Mouse (Mus musculus): ENCODE data around the gene Mapk9. TPM values are rescaled to one million over a fixed set of nuclear protein-coding genes. Genes with fewer than 3 reads are reported as not detected.
"Not testable (repeated sequence)": the region's sequence is repeated elsewhere in the genome, so short reads cannot be mapped to it uniquely, and the experiment has no call there.

Mapk9 gene
- polyA plus RNA-seq, 2 experiments: 11.9 to 18.5 TPM

DNA sequence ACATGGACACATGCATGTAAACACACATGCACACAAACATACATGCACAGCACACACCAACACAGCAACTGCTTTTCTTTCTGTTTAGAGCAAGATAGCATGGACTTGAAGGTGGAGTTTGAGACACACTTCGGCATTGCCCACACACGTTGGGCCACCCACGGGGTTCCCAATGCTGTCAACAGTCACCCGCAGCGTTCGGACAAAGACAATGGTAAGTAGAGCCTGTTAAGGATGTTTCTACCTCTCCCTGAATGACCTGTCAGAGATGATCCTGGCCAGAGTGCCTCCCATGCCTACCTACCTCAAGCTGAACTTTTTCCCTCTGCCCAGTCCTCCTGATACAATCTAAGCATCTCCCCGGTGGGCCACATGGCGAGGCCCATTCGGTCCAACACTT is 37.6 kb upstream of the Mapk9 start:
- no peak overlapping the region for H3K9ac ChIP-seq (replicated peaks)
- H3K4me1 ChIP-seq (replicated peaks; ENCODE audit: control insufficient read depth in 2 of 2, insufficient read depth in 2 of 2, low read length in 1 of 2): peaks cover 5 to 22% of the 10 kb centered on the region in 2 experiments; a peak in 3 of 4 replicates
- H3K9me3 ChIP-seq (ENCODE audit: control insufficient read depth, low read length): no peaks in the 10 kb centered on the region
- DNase-seq (ENCODE audit: low read depth in 3 of 3, low spot score in 3 of 3) (no peak), ATAC-seq (ENCODE audit: insufficient read depth) (no peak)
- H3K36me3 ChIP-seq (replicated peaks; ENCODE audit: control insufficient read depth, insufficient read depth, low read depth): no peaks in the 10 kb centered on the region
- no peak for TF ChIP-seq EP300 (IDR thresholded peaks at IDR 0.05; ENCODE audit: low read depth)
- TF ChIP-seq CTCF (IDR thresholded peaks at IDR 0.05; ENCODE audit: low read depth): no peak
- no peak overlapping the region for H3K27ac ChIP-seq
- H3K4me3 ChIP-seq (ENCODE audit: insufficient read depth in 1 of 2, low read depth in 2 of 2, low read length in 2 of 2): no peak overlapping the region
- H3K4me2 ChIP-seq (ENCODE audit: low read depth): no peak overlapping the region
- no peaks in the 10 kb centered on the region for H3K27me3 ChIP-seq (ENCODE audit: control insufficient read depth, insufficient read depth, low read length)
- 81% methylated on average over 9 of the region's 9 CpGs for WGBS (ENCODE audit: insufficient replicate concordance)

GRCm38 (mm10) chr11:49810696-49811095 is 35.9 kb upstream of the Mapk9 start:
- H3K36me3 ChIP-seq (replicated peaks; ENCODE audit: control insufficient read depth, insufficient read depth, low read depth); DNase-seq (ENCODE audit: low read depth in 3 of 3, low spot score in 3 of 3); H3K27me3 ChIP-seq (ENCODE audit: control insufficient read depth, insufficient read depth, low read length); H3K4me3 ChIP-seq (ENCODE audit: insufficient read depth in 1 of 2, low read depth in 2 of 2, low read length in 2 of 2); H3K9me3 ChIP-seq (ENCODE audit: control insufficient read depth, low read length); ATAC-seq (ENCODE audit: insufficient read depth); H3K9ac ChIP-seq (replicated peaks); H3K27ac ChIP-seq; H3K4me2 ChIP-seq (ENCODE audit: low read depth): not testable (repeated sequence)
- 44% methylated on average over 7 of the region's 7 CpGs for WGBS (ENCODE audit: insufficient replicate concordance)
- peaks cover 5 to 22% of the 10 kb centered on the region in 2 experiments; a peak in 3 of 4 replicates for H3K4me1 ChIP-seq (replicated peaks; ENCODE audit: control insufficient read depth in 2 of 2, insufficient read depth in 2 of 2, low read length in 1 of 2)

DNA sequence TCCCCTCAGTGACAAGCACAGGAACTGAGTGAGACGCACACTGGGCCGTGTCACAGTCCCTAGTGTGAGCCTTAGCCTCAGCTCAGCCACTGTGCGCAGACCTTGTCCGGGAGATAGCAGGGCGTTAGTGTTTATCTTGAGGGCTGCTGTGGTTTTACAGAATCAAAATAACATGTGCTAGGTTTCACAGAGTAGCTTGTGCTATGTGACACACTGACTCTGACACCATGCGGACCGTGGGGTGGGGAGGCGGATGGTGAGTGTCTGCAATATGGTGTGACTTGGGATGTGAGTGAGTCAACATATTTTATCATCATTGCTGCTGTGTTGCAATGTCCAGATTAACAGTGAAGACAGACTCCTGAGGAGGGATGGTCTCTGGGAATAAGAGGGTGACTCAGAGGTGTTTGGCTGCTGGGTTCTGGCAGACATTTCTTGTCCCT is 35.4 kb upstream of the Mapk9 start:
- 15% methylated on average over 8 of the region's 8 CpGs for WGBS (ENCODE audit: insufficient replicate concordance)
- TF ChIP-seq EP300 (IDR thresholded peaks at IDR 0.05; ENCODE audit: low read depth) (0 out of 2 replicates have a peak, but pooled peaks have one; percentile 4), CTCF (IDR thresholded peaks at IDR 0.05; ENCODE audit: low read depth) (no peak)
- Histone ChIP-seq H3K4me1 (replicated peaks; ENCODE audit: control insufficient read depth in 2 of 2, insufficient read depth in 2 of 2, low read length in 1 of 2) (peaks cover 5 to 22% of the 10 kb centered on the region in 2 experiments; a peak in 3 of 4 replicates), H3K27ac (no peak overlapping the region), H3K4me3 (ENCODE audit: insufficient read depth in 1 of 2, low read depth in 2 of 2, low read length in 2 of 2) (no peak overlapping the region), H3K9ac (replicated peaks) (no peak overlapping the region), H3K4me2 (ENCODE audit: low read depth) (peak overlapping the region; percentile 1; the same call in 1 of the 2 replicates), H3K36me3 (replicated peaks; ENCODE audit: control insufficient read depth, insufficient read depth, low read depth) (no peaks in the 10 kb centered on the region), H3K9me3 (ENCODE audit: control insufficient read depth, low read length) (no peaks in the 10 kb centered on the region), H3K27me3 (ENCODE audit: control insufficient read depth, insufficient read depth, low read length) (no peaks in the 10 kb centered on the region)
- ATAC-seq (ENCODE audit: insufficient read depth) (peak; percentile 80), DNase-seq (ENCODE audit: low read depth in 3 of 3, low spot score in 3 of 3) (peak in 2 of 3 experiments; percentile 22 to 41)

DNA sequence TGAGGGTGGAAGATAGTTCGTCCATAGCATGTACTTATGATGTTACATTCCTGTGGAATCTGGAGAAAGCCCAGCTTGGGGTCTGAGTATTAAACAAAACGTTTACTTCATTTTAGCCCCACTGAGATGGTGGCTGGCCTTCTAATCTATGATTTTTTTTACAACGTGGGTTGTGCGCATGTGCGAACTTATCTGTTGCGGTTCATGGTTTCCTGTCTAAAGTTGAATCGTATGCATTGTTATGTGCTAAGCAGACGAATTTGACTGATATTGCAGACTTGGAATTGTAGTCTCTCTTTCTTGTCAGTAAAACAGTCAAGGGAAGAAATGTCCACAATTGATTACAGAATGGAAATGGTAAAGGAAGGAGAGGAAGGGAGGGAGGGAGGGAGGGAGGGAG is 34.7 kb upstream of the Mapk9 start:
- Histone ChIP-seq H3K4me1 (replicated peaks; ENCODE audit: control insufficient read depth in 2 of 2, insufficient read depth in 2 of 2, low read length in 1 of 2) (peaks cover 5 to 22% of the 10 kb centered on the region in 2 experiments; a peak in 3 of 4 replicates), H3K4me3 (ENCODE audit: insufficient read depth in 1 of 2, low read depth in 2 of 2, low read length in 2 of 2) (no peak overlapping the region), H3K36me3 (replicated peaks; ENCODE audit: control insufficient read depth, insufficient read depth, low read depth) (no peaks in the 10 kb centered on the region), H3K9me3 (ENCODE audit: control insufficient read depth, low read length) (no peaks in the 10 kb centered on the region), H3K9ac (replicated peaks) (no peak overlapping the region), H3K27ac (no peak overlapping the region), H3K27me3 (ENCODE audit: control insufficient read depth, insufficient read depth, low read length) (no peaks in the 10 kb centered on the region), H3K4me2 (ENCODE audit: low read depth) (peak overlapping the region; percentile 36)
- WGBS (ENCODE audit: insufficient replicate concordance): 21% methylated on average over 8 of the region's 8 CpGs
- peak; percentile 32 to 42 (median 39) for DNase-seq (ENCODE audit: low read depth in 3 of 3, low spot score in 3 of 3)
- ATAC-seq (ENCODE audit: insufficient read depth): 0 out of 2 replicates have a peak, but pooled peaks have one; percentile 53
- TF ChIP-seq CTCF (IDR thresholded peaks at IDR 0.05; ENCODE audit: low read depth): no peak
- TF ChIP-seq EP300 (IDR thresholded peaks at IDR 0.05; ENCODE audit: low read depth): no peak

DNA sequence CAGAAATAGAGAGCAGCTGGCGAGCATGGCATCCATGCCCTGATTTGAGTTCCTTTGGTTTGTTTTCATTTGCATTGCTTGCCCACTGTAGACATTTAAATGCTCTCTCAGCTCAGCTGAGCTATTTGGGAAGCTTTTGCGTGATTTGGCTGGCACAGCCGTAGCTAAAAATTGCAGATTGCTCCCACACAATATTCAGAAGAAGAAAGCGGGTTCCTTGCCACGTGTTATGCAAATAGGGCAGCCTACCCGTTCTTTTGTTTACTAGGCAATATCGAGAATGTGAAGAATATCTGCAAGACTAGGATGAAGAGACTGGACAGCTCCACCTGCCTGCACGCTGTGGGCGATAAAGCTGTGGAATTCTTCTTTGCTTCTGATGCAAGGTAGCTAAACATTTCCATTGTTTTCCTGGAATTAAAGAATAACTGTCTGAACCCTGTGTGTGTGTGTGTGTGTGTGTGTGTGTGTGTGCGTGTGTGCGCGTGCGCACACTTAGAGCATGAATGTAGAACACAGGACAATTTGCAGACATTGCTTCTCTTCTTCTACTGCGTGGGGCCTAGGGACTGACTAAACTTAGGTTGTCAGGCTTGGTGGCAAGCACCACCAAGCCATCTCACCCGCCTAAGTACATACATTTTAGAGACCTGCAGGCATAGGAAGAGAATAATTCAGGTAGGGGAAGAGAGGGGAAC is 27.5 kb upstream of the Mapk9 start:
- 76% methylated on average over 15 of the region's 15 CpGs for WGBS (ENCODE audit: insufficient replicate concordance)
- peaks cover 5 to 8% of the 10 kb centered on the region in 2 experiments; a peak in 3 of 4 replicates for H3K4me1 ChIP-seq (replicated peaks; ENCODE audit: control insufficient read depth in 2 of 2, insufficient read depth in 2 of 2, low read length in 1 of 2)

More for the DNA sequence above, 27.5 kb upstream of the Mapk9 start:
- TF ChIP-seq CTCF (IDR thresholded peaks at IDR 0.05; ENCODE audit: low read depth) (no peak), EP300 (IDR thresholded peaks at IDR 0.05; ENCODE audit: low read depth) (no peak)
- DNase-seq (ENCODE audit: low read depth in 3 of 3, low spot score in 3 of 3): no peak
- no peaks in the 10 kb centered on the region for H3K9me3 ChIP-seq (ENCODE audit: control insufficient read depth, low read length)
- H3K4me3 ChIP-seq (ENCODE audit: insufficient read depth in 1 of 2, low read depth in 2 of 2, low read length in 2 of 2): no peak overlapping the region
- H3K27me3 ChIP-seq (ENCODE audit: control insufficient read depth, insufficient read depth, low read length): no peaks in the 10 kb centered on the region
- no peak overlapping the region for H3K27ac ChIP-seq
- no peaks in the 10 kb centered on the region for H3K36me3 ChIP-seq (replicated peaks; ENCODE audit: control insufficient read depth, insufficient read depth, low read depth)
- no peak overlapping the region for H3K4me2 ChIP-seq (ENCODE audit: low read depth)
- ATAC-seq (ENCODE audit: insufficient read depth): no peak
- H3K9ac ChIP-seq (replicated peaks): no peak overlapping the region

Measured in liver, embryonic 14.5 days (tissue).